Mouse (Mus musculus) forebrain, embryonic 12.5 days (tissue): ENCODE measurements around the gene Kcnip1. TPM values are rescaled to one million over a fixed set of nuclear protein-coding genes. Genes with fewer than 3 reads are reported as not detected.

Experiments used
- ATAC-seq: fragments of 200-750 bp; cut with Nextera tagmentation; 2 replicates; pipeline ENCODE4 v1.8.0; 2017; ENCODE audit warnings: moderate TSS enrichment; ENCODE audit not compliant: low FRiP score
- H3K27ac ChIP-seq: fragments of 300-500 bp; sonication (generic); 2 replicates; pipeline ENCODE4 v1.5.1; 2016; ENCODE audit warnings: mild to moderate bottlenecking
- H3K27me3 ChIP-seq: fragments of 300-500 bp; sonication (generic); 2 replicates; pipeline ENCODE4 v1.6.1; 2016; ENCODE audit warnings: mild to moderate bottlenecking
- H3K36me3 ChIP-seq: fragments of 300-500 bp; sonication (generic); replicated peaks from 2 replicates; pipeline ENCODE4 v1.6.1; 2016; ENCODE audit warnings: mild to moderate bottlenecking
- H3K4me1 ChIP-seq: fragments of 300-500 bp; sonication (generic); 2 replicates; pipeline ENCODE4 v1.6.1; 2016
- H3K4me2 ChIP-seq: fragments of 300-500 bp; sonication (generic); 2 replicates; pipeline ENCODE4 v1.6.1; 2016; ENCODE audit warnings: mild to moderate bottlenecking, moderate library complexity
- H3K4me3 ChIP-seq: fragments of 300-500 bp; sonication (generic); replicated peaks from 2 replicates; pipeline ENCODE4 v1.5.1; 2016; ENCODE audit warnings: mild to moderate bottlenecking
- H3K9ac ChIP-seq: fragments of 300-500 bp; sonication (generic); 2 replicates; pipeline ENCODE4 v1.6.1; 2016; ENCODE audit warnings: mild to moderate bottlenecking
- H3K9me3 ChIP-seq: fragments of 300-500 bp; sonication (generic); 2 replicates; pipeline ENCODE4 v1.6.1; 2016
- WGBS: fragments of 180-500 bp; shearing (Covaris S2); methylation state at CpG from one replicate; pipeline ENCODE4 v1.1.7; 2016; 5-methylcytosine and 5-hydroxymethylcytosine counted together
- polyA plus RNA-seq: library from polyadenylated mRNA; unstranded; fragments of >200 nt; fragmentation: Nextera tagmentation; extraction: Ambion mirVana; gene quantifications from 2 replicates; pipeline ENCODE4 v1.2.1, GENCODE M21; 2016

The Kcnip1 gene
- polyA plus RNA-seq, 1 experiment from 2014 or later, result 16.3 TPM

DNA sequence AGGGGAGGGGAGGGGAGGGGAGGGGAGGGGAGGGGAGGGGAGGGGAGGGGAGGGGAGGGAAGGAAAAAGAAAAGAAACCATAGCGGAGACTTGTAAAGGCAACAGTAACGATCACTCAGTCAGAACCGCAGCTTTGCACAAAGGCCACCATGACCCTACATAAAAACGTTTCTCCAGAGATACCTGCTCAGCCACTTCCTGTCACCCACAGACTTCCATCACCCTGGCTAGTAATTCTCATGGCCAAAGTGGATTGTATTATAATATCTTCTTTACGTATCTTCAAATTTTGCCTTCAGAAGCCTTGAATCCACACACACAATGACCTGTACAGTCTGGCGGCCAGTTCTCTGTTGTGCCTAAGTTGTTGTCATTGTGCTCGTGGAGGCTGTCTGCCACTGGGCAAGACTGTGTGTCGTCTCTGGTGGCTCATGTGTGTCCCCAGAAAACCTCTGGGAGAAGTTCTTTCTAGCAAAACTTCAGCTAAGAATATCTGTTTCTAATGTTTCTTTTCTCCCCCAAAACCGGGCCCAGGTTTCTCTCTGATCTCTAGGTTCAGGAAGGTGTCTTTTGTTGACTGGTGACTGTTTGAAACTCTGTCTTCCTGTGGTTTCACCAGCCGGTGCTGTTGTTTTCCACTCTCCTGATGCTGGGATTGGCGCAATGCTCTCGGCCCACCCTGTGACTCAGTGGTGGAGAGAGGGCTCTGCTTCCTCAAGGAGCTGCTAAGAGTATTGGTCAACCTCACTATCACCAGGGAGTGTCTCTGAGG lies 16.6 kb upstream of the Kcnip1 start:
- WGBS, result 73% methylated on average over 12 of the region's 12 CpGs
- no peaks in the 10 kb centered on the region for H3K27me3 ChIP-seq
- no peak overlapping the region for H3K4me2 ChIP-seq
- ATAC-seq, result no peak
- H3K9ac ChIP-seq, result no peak overlapping the region
- no peaks in the 10 kb centered on the region for H3K9me3 ChIP-seq
- no peak overlapping the region for H3K27ac ChIP-seq
- no peaks in the 10 kb centered on the region for H3K36me3 ChIP-seq
- no peak overlapping the region for H3K4me3 ChIP-seq
- H3K4me1 ChIP-seq, result no peaks in the 10 kb centered on the region

DNA sequence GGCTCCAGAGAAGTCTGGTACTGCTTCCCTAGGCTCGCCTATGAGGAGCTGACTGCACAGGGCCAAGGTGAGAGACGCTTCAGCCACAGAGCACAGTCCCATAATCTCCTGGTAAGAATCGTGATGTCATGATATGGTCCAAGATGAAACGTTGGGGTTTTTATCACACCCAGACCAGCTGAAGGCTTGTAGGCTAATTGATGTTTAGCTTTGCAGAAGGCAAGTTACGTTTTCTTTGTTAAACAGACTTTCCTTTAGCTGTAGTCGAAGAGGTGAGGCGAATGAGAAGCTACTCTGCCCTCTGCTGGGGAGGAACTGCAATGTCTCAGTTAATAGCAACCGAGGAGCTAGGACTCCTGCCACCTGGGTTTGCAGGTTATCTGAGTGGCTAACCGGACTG lies 15.8 kb upstream of the Kcnip1 start:
- H3K9ac ChIP-seq, result no peak overlapping the region; the same call in 1 of the 2 replicates
- no peaks in the 10 kb centered on the region for H3K9me3 ChIP-seq
- H3K27me3 ChIP-seq, result no peaks in the 10 kb centered on the region
- no peaks in the 10 kb centered on the region for H3K4me1 ChIP-seq
- H3K27ac ChIP-seq, result no peak overlapping the region
- H3K36me3 ChIP-seq, result no peaks in the 10 kb centered on the region
- no peak for ATAC-seq
- H3K4me2 ChIP-seq, result no peak overlapping the region
- no peak overlapping the region for H3K4me3 ChIP-seq
- 46% methylated on average over 9 of the region's 9 CpGs for WGBS

DNA sequence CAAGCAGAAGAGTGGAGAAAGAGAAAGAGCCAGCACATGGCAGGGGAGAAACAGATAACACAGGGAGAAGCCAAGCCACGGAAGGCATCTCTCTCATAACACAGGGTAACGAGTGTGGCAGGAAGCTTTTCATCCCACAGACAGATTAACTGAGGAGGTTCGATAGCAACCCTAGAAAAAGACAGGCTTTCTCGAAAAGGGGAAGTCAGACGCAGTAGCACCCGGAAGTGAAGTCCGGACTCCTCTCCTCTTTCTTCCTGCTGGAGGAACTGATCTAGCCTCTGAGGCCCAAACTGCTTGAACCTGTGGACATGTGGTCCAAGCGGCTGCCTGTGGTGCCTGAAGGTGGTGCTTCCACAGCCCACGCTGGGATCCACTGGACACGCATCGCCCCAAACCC lies 15.3 kb upstream of the Kcnip1 start:
- Histone ChIP-seq H3K9me3 (no peaks in the 10 kb centered on the region), H3K36me3 (no peaks in the 10 kb centered on the region), H3K27ac (no peak overlapping the region), H3K4me1 (no peaks in the 10 kb centered on the region), H3K27me3 (no peaks in the 10 kb centered on the region), H3K4me3 (no peak overlapping the region), H3K9ac (no peak overlapping the region; the same call in 1 of the 2 replicates), H3K4me2 (no peak overlapping the region)
- no peak for ATAC-seq
- 82% methylated on average over 11 of the region's 11 CpGs for WGBS

DNA sequence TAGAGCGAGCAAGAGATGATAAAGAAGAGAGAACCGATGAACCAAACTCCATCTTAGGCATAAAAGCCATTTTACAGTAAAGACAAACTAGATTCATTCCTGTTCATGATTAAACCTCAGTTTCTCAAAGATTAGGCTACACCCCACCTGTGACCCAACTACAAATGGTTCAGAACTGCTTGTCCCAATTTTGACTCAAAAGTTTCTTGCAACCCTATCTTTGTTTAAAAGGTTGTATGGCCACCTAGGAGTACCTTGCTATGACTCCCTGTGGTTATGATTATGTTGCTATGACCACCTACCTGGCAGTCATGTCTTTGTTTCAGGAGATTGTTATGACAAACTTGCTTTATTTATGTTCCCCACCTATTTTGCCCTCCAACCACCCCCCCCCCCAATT lies 14.7 kb upstream of the Kcnip1 start:
- Histone ChIP-seq H3K27me3 (no peaks in the 10 kb centered on the region), H3K4me2 (no peak overlapping the region), H3K9me3 (no peaks in the 10 kb centered on the region), H3K27ac (no peak overlapping the region), H3K36me3 (no peaks in the 10 kb centered on the region), H3K9ac (no peak overlapping the region), H3K4me3 (no peak overlapping the region), H3K4me1 (no peaks in the 10 kb centered on the region)
- no peak for ATAC-seq
- WGBS, result 98% methylated on average over 2 of the region's 2 CpGs

DNA sequence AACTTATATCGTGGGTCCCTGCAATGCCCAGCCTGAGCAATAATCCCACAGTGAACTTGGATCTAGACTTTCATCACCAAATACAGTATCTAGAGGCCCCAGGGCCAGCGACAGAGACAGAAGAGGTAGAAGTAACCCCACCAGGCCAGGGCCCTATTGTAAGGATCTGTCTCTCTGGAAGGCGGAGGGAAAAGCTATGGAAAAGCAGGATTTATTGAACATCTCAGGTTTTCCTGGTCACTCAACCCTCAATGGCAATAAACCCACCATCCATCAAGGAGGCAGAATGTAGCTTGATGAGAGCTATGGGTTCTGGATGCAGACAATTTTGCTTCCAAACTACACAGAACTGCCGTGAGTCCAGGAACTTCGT lies 9.6 kb upstream of the Kcnip1 start:
- Histone ChIP-seq H3K9ac (no peak overlapping the region), H3K27me3 (no peaks in the 10 kb centered on the region), H3K4me3 (no peak overlapping the region), H3K4me2 (no peak overlapping the region), H3K27ac (no peak overlapping the region), H3K36me3 (no peaks in the 10 kb centered on the region), H3K9me3 (no peaks in the 10 kb centered on the region), H3K4me1 (no peaks in the 10 kb centered on the region; the same call in 1 of the 2 replicates)
- no peak for ATAC-seq
- 82% methylated on average over 5 of the region's 5 CpGs for WGBS

DNA sequence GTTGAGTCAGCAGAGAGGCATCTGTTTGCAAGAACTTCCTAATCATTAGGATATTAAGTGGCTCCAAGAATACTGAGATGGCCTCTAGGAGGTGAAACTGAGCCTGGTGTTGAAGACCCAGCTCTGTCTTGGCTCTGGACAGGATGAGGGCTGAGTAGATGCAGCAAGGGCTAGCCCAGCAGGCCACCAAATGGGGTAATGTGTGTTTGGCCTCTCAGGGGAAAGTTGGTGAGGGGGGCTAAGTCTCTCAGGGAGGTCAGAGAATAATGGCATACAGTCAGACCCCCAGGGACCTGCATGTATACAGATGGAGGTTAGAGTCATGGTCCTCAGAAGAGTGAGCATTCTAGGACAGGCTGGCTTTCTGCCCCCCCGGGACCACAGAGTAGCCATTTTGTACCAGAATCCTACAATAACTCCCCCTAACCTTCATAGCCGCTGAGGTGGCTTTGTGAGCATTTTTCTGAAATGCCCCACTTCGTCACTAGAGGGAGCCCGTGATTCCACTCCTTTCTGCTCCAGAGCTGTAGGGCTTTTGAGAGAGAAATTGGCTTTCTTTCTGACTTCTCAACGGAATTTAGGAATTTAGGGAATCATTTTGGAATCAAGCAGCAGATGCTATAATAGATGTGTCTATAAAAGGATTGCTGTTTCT lies 9.1 kb upstream of the Kcnip1 start:
- Histone ChIP-seq H3K36me3 (no peaks in the 10 kb centered on the region), H3K9me3 (no peaks in the 10 kb centered on the region), H3K4me1 (no peaks in the 10 kb centered on the region; the same call in 1 of the 2 replicates), H3K4me3 (no peak overlapping the region), H3K27ac (no peak overlapping the region), H3K27me3 (no peaks in the 10 kb centered on the region), H3K4me2 (no peak overlapping the region), H3K9ac (no peak overlapping the region)
- ATAC-seq, result no peak
- WGBS, result 10% methylated on average over 5 of the region's 5 CpGs

DNA sequence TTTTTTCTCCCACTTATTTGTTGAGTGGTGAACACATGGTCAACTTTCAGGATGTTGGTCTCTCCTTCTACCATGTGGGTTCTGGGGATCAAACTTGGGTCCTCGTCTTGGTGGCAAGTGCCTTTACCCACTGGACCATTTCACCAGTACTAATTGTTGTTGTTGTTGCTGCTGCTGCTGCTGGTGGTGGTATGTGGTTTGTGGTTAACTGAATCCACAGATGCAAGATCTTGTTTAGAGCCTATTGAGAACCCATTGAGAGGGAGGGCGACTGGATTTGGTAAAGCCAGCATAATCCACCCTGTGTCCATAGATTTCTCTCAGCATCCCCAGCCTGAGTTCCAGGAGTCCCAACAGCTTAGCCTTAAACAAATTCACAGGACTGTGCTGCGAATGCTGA lies 7.5 kb upstream of the Kcnip1 start:
- H3K4me1 ChIP-seq, result no peaks in the 10 kb centered on the region; the same call in 1 of the 2 replicates
- no peak overlapping the region for H3K4me2 ChIP-seq
- ATAC-seq, result no peak
- H3K9me3 ChIP-seq, result no peaks in the 10 kb centered on the region
- no peak overlapping the region for H3K27ac ChIP-seq
- WGBS, result 78% methylated on average over 3 of the region's 3 CpGs
- H3K4me3 ChIP-seq, result no peak overlapping the region
- no peak overlapping the region for H3K9ac ChIP-seq
- H3K27me3 ChIP-seq, result no peaks in the 10 kb centered on the region
- H3K36me3 ChIP-seq, result no peaks in the 10 kb centered on the region

DNA sequence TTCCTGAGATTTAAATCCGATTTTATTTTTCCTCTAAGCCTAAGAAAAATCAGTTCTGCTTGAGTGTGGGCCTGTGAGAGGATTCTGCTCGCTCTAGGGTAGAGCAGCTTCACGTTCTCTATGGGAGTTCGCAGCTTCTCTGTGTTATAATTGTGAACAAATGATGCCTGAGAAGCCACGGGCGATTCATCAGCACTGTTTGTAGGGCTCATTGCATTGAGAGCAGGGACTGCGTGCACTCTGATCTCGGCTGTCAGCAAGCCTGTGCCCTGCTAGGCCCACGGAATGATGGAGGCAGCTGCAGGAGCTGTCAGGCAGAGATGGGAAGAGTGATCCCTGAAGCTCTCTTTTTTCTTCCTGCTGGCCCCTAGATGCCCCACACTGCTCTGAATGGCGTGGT lies 5.3 kb upstream of the Kcnip1 start:
- Histone ChIP-seq H3K9me3 (no peaks in the 10 kb centered on the region), H3K36me3 (no peaks in the 10 kb centered on the region), H3K9ac (no peak overlapping the region), H3K4me1 (peaks cover 1% of the 10 kb centered on the region; the same call in 1 of the 2 replicates), H3K27ac (no peak overlapping the region), H3K27me3 (no peaks in the 10 kb centered on the region), H3K4me3 (no peak overlapping the region), H3K4me2 (no peak overlapping the region)
- WGBS, result 61% methylated on average over 10 of the region's 10 CpGs
- no peak for ATAC-seq

DNA sequence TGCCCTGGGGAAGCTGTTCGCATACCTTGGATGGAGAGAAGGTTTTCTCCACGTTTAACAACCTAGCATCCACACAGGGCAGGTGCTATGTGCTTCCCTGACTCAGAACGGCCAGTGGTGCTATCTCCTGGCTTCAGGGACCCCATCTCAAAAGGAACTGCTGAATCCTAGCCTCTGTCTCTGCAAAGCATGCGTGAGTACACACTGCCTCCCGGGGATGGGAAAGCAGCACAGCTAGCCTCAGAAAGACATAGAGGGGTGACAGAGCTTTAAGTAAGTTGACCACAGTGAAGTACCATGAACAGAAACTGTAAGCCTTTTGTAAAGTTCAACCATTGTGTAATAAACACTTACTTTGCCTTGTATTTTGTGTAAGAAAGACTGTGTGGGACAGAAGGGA lies 544 bp upstream of the Kcnip1 start:
- ATAC-seq, result no peak
- WGBS, result 72% methylated on average over 5 of the region's 5 CpGs
- Histone ChIP-seq H3K9me3 (no peaks in the 10 kb centered on the region), H3K4me1 (peaks cover 16% of the 10 kb centered on the region), H3K27ac (no peak overlapping the region), H3K9ac (no peak overlapping the region), H3K4me3 (no peak overlapping the region), H3K36me3 (no peaks in the 10 kb centered on the region), H3K27me3 (no peaks in the 10 kb centered on the region), H3K4me2 (no peak overlapping the region)

DNA sequence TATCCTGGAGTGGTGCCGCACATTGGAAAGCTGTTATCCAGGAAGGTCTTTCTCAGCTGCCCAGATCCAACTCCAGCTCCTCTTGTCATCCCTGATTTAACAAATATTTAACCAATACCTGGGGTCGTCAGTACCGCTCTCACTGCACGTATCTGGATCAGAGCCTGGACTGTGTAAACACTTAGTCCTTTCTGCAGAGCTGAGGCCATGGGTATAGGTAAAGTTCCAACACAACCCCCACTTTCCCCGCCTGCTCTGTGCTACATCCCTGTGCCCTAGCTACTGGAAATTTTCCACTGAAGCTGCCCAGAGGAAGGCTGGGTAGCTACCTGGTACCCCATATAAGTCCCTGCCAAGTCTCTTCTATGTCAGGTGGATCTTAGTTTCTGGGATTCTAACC lies 3.0 kb downstream of the Kcnip1 start:
- H3K9me3 ChIP-seq, result no peaks in the 10 kb centered on the region
- H3K4me2 ChIP-seq, result no peak overlapping the region
- H3K4me1 ChIP-seq, result peaks cover 16% of the 10 kb centered on the region
- H3K27ac ChIP-seq, result no peak overlapping the region
- no peaks in the 10 kb centered on the region for H3K27me3 ChIP-seq
- ATAC-seq, result no peak
- no peaks in the 10 kb centered on the region for H3K36me3 ChIP-seq
- WGBS, result 86% methylated on average over 5 of the region's 5 CpGs
- H3K9ac ChIP-seq, result no peak overlapping the region
- H3K4me3 ChIP-seq, result no peak overlapping the region

DNA sequence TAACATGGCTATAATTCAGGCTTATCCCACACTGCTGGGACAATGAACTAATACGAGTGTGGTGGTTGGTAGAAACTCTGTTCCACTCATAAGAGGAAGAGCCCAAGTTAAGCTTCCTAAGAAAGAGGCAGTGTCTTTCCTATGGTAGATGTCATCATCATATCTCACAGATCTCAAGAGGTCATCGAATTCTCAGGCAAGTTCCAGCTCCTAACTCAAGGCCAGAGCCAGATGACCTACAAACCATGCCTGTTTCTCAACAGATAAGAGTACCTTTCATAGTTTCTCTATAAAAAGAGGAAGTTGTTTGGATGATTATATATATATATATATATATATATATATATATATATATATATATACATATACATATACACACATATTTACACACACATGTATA lies 6.4 kb downstream of the Kcnip1 start:
- no peak overlapping the region for H3K9ac ChIP-seq
- H3K4me2 ChIP-seq, result no peak overlapping the region
- no peaks in the 10 kb centered on the region for H3K9me3 ChIP-seq
- 81% methylated on average over 2 of the region's 2 CpGs for WGBS
- no peak overlapping the region for H3K27ac ChIP-seq
- H3K4me3 ChIP-seq, result no peak overlapping the region
- H3K36me3 ChIP-seq, result no peaks in the 10 kb centered on the region
- H3K27me3 ChIP-seq, result no peaks in the 10 kb centered on the region
- H3K4me1 ChIP-seq, result no peaks in the 10 kb centered on the region
- no peak for ATAC-seq

DNA sequence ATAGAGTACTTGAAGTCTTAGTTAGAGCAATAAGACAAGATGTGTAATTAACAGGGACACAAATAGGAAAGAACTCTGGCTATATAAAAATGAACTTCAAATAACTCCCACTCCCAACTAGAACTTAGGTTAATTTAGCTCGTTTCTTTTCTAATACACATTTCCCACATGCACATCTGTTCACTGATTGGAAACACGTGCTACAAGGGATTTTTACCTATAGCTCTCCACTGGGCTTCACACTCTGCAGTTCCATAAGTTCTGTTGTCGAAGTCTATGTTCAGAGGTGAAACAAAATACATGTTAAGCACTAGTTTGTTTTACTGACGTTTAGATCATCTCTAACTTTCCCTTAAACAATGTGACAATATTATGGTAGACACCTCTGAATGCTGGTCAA lies 12.8 kb downstream of the Kcnip1 start:
- no peaks in the 10 kb centered on the region for H3K27me3 ChIP-seq
- H3K9me3 ChIP-seq, result no peaks in the 10 kb centered on the region
- no peak overlapping the region for H3K9ac ChIP-seq
- no peaks in the 10 kb centered on the region for H3K36me3 ChIP-seq
- ATAC-seq, result no peak
- 77% methylated on average over 4 of the region's 4 CpGs for WGBS
- no peak overlapping the region for H3K4me3 ChIP-seq
- no peak overlapping the region for H3K27ac ChIP-seq
- H3K4me2 ChIP-seq, result no peak overlapping the region
- no peaks in the 10 kb centered on the region for H3K4me1 ChIP-seq

DNA sequence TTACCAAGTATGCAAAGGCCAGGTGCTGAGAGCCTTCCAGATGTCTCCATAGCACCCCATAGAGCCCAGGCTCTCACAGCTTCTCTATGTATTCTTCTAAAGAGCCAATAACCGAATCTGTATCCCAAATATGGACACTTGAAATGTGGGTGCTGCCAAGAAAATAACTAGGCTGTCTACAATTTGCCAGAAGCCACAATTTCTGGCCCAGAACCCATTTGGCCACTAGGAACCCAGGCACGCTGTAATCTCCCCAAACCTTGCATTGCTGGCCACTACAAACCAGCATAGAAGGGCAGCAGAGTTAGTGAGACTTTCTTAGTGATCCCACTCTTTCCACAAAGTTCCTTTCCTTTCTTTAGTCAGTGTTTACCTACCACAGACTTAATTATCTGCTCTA lies 17.8 kb downstream of the Kcnip1 start:
- no peak overlapping the region for H3K4me3 ChIP-seq
- no peaks in the 10 kb centered on the region for H3K27me3 ChIP-seq
- 92% methylated on average over 2 of the region's 2 CpGs for WGBS
- H3K4me1 ChIP-seq, result no peaks in the 10 kb centered on the region
- no peak overlapping the region for H3K4me2 ChIP-seq
- H3K9ac ChIP-seq, result no peak overlapping the region
- no peak overlapping the region for H3K27ac ChIP-seq
- H3K36me3 ChIP-seq, result no peaks in the 10 kb centered on the region
- no peaks in the 10 kb centered on the region for H3K9me3 ChIP-seq
- ATAC-seq, result no peak
